Mouse (Mus musculus) natural killer cell, adult 2 months (primary cell): ENCODE data around the gene Zfp316.

Experiments
- DNase-seq, 2 experiments: peaks; one replicate each; pipeline ENCODE4 v3.0.0; 2022; ENCODE audit warnings: low spot score in 2 of 2

Gene Zfp316

DNA sequence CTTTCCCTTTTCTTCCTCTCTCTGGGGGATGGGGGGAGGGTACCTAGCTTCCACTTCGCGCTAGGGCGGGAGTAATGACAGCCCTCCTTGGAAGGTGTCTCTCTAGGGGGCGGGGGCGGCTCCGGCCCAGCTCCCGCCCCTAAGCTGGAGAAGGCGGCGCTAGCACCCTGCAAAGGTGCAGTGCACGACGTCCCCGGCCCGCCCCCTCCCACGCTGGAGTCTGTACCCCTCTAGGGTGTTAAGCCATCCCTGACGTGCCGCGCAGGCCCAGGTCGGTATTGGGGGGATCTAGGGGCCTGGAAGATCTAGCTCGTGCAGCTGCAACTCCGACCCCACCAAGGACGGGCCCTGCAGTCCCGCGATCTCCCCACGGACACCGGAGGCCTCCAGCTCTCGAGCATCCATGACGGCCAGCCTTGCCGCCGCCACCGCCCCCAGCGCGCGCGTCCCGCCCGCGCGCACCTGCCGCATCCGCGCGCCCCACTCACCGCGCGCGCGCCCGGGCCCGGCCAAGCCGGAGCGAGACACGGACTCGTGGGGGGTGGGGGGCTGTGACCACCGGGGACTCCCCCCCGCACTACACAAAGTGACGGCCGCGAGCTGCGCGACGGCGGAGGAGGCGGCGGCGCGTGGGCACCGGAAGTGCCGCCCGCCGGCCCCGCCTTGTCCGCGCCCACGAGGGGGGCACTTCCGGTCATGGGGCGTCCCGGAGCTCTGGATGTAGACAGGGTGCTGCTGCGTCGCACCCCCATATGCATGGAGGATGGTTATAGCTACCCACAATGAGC is at the start of gene Zfp316:
Zfp316 (minus strand) TSS at position 660 of the 788 bp plus-strand sequence.
- DNase-seq = peak; percentile 48 to 53

DNA sequence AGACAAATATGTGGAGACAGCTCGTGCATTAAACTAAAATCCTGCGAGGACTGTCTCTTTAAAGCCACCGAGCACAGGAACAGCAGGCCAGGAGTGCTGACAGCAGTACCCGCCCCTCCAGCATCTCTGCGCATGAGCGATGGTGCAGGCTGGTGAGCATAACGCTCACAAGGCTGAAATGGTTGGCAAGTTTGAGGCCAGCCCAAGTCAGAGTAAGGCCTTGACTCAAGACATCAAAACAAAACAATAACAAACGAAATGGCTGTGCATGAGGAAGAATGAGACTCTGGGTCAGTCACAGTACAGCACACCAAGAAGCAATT is 47.4 kb upstream of the Zfp316 start:
- no peak for DNase-seq

DNA sequence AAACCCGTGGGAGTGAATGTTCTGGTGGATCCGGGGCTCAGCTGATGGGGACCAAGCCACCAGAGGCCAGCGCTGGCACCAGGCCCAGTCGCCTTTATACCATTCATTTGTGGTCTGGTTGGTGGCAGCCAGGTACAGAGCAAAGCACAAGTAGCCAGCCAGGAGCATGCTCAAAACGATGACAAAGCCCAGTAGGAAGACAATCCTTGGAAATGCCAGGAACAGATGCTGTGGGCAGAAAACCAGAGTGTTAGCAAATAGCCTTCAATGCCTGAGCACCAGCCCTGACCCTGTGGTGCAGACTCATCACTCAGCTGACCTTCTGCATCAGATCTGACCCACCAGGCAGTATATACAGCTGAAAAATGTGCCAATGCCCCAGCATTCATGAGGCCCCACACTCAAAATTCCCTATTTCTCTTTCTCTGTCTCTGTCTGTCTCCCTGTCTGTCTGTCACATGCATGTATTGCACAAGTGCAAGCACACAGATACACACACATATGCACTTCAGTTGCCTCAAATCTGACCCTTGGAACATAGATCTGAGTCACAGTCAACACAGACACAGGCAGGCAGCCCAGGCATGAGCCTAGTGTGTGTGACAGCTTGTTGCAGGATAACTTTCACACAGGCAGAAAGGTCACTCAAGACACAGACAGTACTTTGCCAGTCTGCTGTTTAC is 46.9 kb upstream of the Zfp316 start:
- DNase-seq = no peak

DNA sequence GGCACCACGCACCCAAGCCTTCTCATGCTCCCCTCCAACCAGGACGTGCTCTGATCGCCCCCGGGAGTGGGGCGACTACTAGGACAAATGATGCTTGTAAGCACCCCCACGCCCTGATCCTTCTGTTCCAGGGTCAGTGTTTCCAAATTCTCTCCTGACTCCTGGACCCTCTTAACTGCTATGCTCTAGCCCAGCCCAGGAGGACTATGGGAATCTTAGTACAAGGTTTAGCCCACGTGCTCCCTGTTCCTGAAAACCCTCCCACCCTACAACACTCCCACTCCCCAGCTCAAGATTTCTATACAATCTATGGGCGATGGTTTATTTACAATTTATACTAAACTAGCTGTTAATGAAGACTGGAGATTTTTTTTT is 45.7 kb upstream of the Zfp316 start:
- no peak for DNase-seq

DNA sequence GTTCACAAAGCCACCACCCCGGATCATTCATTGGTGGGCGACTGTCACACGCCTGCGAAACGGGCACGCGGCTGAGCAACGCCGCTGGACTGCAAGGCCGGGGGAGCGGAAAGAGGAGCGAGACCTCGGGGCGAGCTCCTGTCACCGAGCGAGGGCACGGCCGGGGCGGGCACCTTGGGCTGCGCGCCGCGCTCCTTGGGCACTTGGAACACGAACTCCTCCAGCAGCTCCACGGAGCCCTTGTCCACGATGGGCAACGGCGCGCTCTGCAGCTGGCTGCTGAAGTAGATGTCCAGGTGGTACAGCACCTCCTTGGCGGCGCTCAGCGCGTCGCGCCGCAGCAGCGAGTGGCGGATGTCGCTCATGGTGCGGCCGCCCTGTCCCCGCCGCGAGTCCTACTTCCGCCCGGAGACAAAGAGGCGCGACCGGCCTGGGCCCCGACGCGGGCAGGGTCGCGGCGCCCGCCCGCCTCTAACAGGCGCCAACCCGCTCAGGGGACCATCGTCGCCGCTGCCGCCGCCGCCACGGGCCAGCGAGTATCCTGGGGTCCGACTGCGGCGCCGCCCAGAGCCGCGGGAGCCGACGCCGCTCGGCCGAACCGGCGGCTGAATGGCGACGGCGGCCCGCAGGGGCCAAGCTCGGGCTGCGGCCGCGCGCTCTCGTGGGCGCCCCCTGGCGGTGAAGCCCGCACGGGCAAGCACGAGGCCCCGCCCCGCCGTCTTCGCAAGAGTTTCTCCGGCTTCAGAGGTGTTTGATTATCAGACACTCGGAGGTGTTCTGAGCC is 45.1 kb upstream of the Zfp316 start, which contains the start of gene E130309D02Rik:
E130309D02Rik (minus strand) TSS at position 631 of the 784 bp plus-strand sequence.
- DNase-seq = peak; percentile 81 to 88

DNA sequence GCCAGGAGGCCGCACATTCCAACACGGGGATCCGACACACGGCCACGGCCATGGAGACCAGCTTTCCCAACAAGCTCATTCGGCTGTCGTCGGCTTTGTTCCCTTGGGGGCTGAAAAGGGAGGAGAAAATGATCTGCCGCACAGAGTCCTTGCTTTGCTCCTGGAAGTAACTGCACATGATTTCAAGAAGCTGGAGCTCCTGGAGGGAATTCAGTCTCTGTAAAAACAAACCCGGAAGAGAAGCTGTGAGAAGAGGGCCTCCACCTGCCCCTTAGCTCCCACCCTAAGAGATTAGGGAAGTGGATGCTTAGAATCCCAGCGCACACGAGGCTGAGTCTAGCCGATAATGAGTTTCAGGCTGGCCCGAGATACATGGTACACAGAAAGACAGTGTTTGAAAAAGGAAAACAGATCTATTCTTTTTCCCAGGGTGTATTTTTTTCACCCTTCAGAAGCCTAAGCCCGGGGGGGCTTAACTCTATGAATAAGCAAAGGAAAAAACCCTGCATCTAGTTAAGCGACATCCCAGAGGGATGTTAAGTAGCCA is 44.4 kb upstream of the Zfp316 start:
- no peak for DNase-seq

DNA sequence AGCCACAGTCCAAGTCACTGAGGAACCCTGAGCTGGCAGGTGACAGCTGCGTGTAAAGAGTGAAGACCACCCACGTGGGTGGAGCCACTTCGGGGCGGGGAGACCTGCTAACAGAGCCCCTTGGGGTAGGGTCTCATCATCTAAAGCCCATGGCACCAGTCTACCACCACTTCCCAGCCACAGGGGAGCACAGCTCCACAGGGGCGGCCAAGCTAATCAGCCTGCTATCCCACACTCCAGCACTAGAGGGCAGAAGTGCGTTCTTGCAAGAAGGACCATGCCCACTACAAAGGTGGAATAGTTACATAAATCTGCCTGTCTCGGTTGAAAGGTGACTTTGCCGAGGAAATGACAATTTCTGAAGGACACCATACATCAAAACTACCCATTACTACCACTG is 42.1 kb upstream of the Zfp316 start:
- peak; percentile 74 to 84 for DNase-seq

DNA sequence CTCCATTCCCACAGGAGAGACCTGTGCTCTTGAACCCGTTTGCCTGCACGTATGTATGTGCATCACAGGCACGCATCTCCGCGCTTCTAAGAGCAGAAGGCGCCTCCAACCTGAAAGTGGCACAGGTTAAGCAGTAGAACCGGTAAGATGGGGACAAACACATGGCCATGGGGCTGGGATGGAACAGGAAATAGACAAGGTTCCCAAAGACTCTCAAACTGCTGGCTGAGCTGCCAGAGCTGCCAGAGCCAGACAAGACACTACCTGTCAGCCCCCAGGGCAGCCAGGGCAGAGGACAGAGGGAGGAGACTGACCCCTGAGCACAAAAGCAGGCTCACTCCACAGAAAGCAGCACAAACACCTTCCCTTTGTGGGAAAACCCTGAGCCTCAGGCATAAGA is 40.1 kb upstream of the Zfp316 start:
- DNase-seq = no peak

DNA sequence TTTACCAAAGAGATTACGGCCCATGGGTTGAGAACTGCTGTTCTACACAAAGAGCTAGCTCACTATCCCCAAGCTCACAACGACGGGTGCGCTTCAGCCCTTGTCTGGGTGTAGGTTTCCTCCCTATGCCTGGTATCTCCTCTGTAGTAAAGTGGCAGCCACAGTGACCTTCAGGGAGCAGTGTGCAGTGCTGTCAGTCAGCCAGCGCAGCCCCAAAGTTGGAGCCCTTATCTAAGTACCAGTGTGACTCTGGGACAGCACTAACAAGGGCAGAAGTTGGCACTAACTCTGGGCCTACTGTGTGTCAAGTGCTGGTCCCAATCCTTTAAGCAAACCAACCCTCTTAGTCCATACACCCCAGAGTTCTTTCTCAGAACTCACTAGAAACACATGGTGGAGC is 39.0 kb upstream of the Zfp316 start:
- no peak for DNase-seq

DNA sequence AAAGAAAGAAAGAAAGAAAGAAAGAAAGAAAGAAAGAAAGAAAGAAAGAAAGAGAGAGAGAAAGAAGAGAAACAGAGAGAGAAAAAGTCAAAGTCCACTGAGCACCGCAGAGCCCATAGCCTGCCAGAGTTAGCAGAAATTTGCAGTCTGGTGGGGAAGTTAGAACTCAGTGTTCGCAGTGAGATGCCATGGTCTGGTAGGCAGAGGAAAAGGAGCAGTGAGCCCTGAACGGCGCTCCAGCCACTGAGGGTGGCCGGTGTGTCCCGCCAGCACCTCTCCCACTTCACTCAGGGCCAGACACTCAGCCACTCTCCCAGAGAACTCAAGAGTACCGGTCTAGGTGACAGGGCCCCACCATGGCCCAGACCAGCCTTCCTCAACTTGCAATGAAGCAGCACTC is 34.4 kb upstream of the Zfp316 start:
- DNase-seq = no peak

DNA sequence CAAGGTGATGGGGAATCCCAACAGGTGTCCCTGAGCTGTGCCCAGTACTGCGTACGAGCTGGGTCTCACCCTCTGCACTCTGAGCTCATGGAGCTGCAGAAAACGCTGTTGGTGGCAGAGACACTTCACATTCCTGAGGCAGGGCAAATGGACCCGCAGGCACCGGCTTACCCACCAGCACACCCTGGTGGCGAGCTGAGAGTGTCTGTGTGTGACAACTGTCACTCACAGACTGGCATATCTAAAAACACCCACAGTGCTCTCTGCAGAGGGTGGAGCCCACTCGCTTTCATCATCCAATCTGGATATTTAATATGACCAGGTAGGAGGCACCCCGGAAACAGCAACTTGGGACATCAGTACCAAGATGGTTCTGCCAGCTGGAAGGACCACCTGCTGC is 31.5 kb upstream of the Zfp316 start:
- no peak for DNase-seq

DNA sequence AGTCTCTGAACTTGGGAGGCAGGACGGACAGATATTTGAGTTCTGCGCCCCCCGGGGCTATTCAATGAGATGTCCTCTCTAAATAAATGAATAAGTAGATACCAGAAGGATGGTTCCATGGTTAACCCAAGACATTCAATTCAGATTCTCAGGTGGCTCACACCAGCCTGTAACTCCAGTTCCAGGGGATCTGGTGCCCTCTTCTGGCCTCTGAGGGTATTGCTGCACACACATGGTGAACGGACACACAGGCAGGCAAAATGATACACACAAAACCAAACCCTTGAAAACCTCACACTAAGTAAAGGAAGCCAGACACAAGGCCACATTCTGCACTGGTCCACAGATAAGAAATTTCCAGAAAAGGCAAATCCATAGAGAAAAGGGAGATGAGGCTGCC is 29.9 kb upstream of the Zfp316 start:
- peak; percentile 36 to 54 for DNase-seq

DNA sequence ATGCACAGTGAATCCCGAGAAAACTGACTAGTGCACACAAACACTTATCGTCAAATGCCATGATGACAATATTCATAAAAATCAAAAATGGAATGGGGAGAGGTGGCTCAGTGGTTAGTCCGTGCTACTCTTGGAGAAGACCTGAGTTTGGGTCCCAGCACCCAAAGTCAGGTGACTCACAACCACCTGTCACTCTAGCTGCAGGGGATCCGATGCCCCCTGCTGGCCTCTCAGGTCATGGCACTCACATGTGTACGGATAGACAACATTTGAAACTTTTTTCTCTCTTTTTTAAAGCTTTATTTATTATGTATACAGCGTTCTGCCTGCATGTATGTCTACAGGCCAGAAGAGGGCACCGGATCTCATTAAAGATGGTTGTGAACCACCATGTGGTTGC is 28.6 kb upstream of the Zfp316 start:
- no peak for DNase-seq

DNA sequence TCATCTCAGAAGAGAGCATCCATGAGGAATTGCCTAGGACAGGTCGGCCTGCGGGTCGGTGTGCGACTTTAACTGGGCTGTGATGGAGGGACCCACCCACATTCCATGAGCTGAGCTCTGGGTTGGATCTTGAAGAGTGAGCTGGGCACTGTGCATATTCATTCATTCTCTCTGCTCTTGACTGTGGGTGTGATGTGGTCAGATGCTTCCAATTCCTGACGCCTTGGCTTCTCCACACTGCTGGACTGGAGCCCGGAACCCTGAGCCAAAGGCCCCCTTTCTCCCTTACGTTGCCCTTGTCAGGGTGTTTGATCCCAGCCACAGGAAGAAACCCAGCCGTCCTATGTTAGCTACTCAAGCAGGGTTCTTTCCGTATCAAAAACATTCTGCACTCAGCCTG is 28.2 kb upstream of the Zfp316 start:
- DNase-seq = no peak

DNA sequence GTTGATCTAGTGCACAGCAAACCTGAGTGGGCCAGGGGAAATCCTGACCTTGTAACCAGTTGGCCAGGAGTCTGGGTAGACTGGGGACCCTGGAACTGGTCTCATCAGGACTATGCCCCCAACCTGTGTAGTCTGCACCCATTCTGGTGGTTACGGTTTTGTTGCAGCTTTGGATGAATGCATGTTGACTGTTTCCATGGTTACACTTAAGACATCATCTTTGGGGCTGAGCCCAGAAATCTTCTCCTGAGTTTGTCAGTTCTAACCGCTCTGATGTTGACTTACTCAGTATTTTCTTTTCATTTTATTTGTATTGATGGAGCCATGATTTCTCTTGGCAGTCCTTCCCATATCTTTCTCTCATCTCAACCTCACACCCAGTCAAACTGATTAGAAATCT is 25.5 kb upstream of the Zfp316 start:
- DNase-seq = no peak

DNA sequence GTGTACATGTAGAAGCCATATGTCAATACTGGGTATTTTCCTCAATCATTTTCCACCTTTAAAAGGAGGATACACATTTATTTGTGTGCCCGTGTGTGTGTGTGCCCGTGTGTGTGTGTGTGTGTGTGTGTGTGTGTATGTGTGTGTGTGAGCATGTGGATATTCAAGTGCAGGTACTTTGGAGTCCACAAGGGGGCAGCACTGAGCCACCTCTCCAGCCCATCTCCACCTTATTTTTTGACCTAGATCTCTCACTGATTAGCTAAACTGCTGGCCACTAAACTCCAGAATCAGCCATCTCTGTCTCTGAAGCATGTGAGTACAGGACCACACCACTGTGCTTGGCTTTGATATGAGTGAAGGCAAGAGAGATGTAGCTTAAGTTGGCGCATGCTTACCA is 25.0 kb upstream of the Zfp316 start:
- no peak for DNase-seq

DNA sequence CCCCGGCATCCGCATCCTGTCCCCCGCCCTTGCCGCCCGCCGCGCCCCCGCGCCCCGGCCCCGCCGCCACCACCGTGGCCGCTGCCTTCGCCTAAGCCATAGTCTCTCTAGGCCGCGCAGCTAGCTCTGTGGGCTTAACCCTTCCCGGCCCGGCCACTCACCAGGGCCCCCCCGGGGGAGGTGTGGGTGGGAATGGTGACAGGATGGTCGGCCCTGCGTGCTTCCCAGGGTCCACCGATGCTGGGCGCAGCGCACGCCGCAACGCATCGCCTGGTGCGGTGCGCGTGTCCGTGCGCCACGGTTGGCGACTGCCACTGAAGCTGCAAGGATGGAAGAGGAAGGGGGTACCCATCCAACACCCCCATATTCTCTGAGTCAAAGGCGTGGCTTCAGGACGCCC is 23.6 kb upstream of the Zfp316 start, which contains the start of gene Zfp853:
Zfp853 (minus strand) TSS at position 220 of the 400 bp plus-strand sequence.
- DNase-seq = no peak

DNA sequence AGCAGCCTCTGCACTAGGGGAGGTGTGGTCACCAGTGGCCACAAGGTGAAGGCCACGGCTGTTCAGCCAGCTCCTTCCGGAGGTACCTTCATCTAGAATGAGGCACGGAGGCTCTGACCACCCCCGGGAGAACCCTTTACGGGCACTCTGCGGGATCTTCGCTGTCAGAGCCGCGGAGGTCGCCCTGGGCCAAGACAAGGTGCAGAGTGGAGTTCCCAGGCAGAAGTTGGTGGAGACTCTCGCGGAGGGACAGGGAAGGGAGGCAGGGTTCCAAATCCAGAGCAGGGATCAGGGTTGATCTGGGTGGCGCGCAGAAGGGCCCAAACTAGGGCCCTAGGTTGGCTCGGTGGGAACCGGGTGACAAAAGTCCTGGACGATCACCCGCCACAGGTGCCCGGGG is 23.1 kb upstream of the Zfp316 start:
- DNase-seq = no peak

DNA sequence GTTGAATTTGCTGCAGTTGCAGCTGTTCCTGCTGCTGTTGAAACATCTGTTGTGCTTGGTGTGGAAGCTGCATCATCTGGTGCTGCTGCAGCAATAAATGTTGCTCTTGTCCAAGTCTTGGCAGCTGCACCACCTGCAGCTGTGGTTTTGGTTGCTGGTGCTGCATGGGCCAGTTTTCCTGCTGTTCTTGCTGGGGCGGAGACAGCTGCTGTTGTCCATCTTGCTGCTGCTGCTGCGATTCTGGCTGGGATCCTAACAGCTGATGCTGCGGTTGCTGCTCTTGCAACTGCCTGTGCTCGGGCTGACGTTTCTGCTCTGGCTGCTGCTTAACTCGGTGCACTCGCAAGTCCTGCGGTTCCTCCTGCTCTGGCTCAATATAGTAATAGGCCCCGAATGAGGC is 19.5 kb upstream of the Zfp316 start:
- no peak for DNase-seq

DNA sequence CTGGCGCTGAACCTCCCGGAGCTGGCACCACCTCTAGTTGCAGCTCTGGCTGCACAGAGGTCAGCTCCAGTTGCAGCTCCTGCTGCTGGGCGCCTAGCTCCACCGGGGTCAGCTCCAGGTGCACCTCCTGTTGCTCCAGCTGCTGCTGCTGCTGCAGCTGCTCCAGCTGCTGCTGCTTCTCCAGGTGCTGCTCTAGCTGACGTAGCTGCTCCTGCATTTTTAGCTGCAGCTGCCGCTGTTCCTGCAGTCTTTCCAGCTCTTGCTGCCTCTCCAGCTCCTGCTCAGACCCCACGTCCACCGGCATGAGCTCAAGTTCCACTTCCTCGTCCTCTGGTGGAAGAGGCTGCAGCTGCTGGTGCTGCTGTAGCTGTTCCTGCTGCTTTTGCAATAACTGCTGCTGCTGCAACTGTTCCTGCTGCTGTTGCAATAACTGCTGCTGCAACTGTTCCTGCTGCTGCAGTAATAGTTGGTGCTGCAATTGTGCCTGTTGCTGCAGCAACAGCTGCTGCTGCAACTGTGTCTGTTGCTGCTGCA is 18.6 kb upstream of the Zfp316 start:
- no peak for DNase-seq

DNA sequence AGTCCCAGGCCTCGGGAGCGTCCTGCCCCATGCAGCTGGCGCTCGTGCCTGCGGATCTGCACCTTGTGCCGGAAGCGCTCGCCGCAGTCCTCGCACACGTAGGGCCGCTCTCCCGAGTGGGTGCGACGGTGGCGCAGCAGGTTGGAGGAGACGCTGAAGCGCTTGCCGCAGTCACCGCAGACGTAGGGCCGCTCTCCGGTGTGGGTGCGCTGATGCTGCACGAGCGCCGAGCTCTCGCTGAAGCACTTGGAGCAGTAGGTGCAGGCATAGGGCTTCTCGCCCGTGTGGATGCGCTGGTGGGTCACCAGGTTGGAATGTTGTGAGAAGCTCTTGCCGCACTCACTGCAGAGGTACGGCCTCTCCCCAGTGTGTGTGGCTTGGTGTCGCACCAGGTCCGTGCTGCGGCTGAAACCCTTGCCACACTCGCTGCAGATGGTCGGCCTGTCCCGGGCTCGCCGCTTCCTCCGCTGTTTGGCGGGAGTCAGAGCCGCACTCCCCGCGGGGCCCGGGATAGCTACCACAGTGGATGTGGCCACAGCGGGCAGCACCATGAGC is 18.0 kb upstream of the Zfp316 start:
- no peak for DNase-seq

DNA sequence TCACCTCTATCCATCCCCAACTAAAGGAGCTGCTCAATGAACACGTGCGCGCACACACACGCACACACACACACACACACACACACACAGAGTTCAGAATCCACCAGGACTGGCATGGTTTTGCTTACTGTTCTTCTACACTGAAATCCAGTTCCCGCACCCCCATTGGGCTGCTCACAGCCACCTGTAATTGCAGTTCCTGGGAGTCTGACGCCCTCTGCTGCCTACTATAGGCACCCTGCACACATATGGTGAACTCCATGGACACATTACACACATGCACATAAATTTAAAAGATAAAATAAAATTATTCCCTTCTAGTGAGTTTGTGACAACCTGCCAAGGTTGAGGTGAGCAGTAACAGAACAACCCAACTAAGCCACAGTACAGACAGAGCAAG is 14.9 kb upstream of the Zfp316 start:
- no peak for DNase-seq
